Comparison of ENCODE assay signal across 11 mouse cellular contexts in the genomic region with DNA sequence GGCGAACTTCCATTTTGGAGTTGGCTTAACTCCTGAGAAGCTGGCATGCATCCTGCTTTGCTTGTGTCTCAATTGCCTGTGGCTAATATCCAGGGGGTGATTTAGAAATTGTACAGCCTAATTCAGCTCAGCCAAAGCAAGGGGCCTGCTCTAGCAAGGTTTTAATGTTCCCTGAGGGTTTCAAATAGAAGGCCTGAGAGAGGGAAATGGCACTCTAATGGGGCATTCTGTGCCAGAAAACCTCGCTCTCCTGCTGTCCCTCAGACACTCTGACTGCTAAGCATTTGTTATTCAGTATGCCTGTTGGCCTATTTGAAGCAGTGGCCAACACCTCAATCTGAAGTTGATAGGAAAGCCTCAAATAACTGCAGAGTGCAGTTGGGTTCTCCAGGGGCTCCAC.
A peak's percentile ranks its signal among the peaks of the same experiment; 100 is the strongest.
DNase-seq lines count a peak whose midpoint lies in the region; ATAC-seq and TF ChIP-seq lines count a peak whose summit lies in the region.
"Had no signal": no experiment of that assay in that cellular context is flagged by ENCODE, and none has a peak within 500 bp of the region (broad histone marks: within the 10 kb centered on the region; RNA-seq: fewer than 3 reads in every experiment).

No protein-coding gene starts in this region.

- no peak for TF ChIP-seq EP300 in stomach, postnatal 0 days (optimal IDR thresholded peaks at IDR 0.05)

- no peak for ATAC-seq in heart, embryonic 11.5 days (replicated peaks; ENCODE audit: insufficient number of reproducible peaks, low FRiP score, low TSS enrichment)
- ATAC-seq in stomach, postnatal 0 days (ENCODE audit: low FRiP score, low TSS enrichment), result no peak

- no peak for TF ChIP-seq POLR2A in lung, adult 2 months (IDR thresholded peaks at IDR 0.05; ENCODE audit: borderline replicate concordance, extremely low read depth, low read depth, low read length)

- no peak overlapping the region for H3K4me3 ChIP-seq in heart, embryonic 11.5 days (ENCODE audit: low read depth, low read length)
- H3K4me3 ChIP-seq in lung, adult 2 months (replicated peaks; ENCODE audit: extremely low read depth, low read depth, low read length), result no peak overlapping the region
- H3K4me3 ChIP-seq in stomach, postnatal 0 days (ENCODE audit: low read depth, low read length), result no peak overlapping the region
- H3K4me3 ChIP-seq: erythroblast, embryonic 14.5 days; liver, embryonic 13.5 days had no signal

- H3K36me3 ChIP-seq in heart, embryonic 11.5 days (ENCODE audit: control insufficient read depth, insufficient read depth, low read length), result no peaks in the 10 kb centered on the region
- no peaks in the 10 kb centered on the region for H3K36me3 ChIP-seq in stomach, postnatal 0 days (ENCODE audit: control insufficient read depth, insufficient read depth, low read length)
- H3K36me3 ChIP-seq: liver, embryonic 13.5 days had no signal

- no peaks in the 10 kb centered on the region for H3K4me1 ChIP-seq in heart, embryonic 11.5 days (ENCODE audit: control insufficient read depth, insufficient read depth, low read length)
- no peaks in the 10 kb centered on the region for H3K4me1 ChIP-seq in lung, adult 2 months (ENCODE audit: control insufficient read depth, insufficient read depth, low read length)
- H3K4me1 ChIP-seq in stomach, postnatal 0 days (replicated peaks; ENCODE audit: control insufficient read depth, insufficient read depth), result no peaks in the 10 kb centered on the region
- H3K4me1 ChIP-seq: liver, embryonic 13.5 days had no signal

- H3K27me3 ChIP-seq in heart, embryonic 11.5 days (ENCODE audit: control insufficient read depth, insufficient read depth, low read length), result no peaks in the 10 kb centered on the region
- H3K27me3 ChIP-seq in stomach, postnatal 0 days (ENCODE audit: control insufficient read depth, insufficient read depth, low read length), result no peaks in the 10 kb centered on the region
- H3K27me3 ChIP-seq: liver, embryonic 13.5 days had no signal

- H3K27ac ChIP-seq in heart, embryonic 11.5 days (ENCODE audit: low read depth, low read length), result no peak overlapping the region
- no peak overlapping the region for H3K27ac ChIP-seq in stomach, postnatal 0 days (replicated peaks)
- H3K27ac ChIP-seq: liver, embryonic 13.5 days had no signal

- peak; percentile 3 for DNase-seq in heart, postnatal 10 days
- DNase-seq in adrenal gland, postnatal 14 days, result peak; percentile 15
- DNase-seq in cerebellum, postnatal 14 days, result peak; percentile 58 to 68
- peak; percentile 3 to 24 for DNase-seq in left cerebral cortex, postnatal 25 days (ENCODE audit: low spot score in 2 of 2)
- DNase-seq in lung, adult 2 months, result no peak
- no peak for DNase-seq in stomach, postnatal 0 days (ENCODE audit: low spot score)
- DNase-seq in lung, postnatal 4 days, result no peak
- DNase-seq: kidney, adult 9 months; liver, embryonic 13.5 days had no signal

- WGBS in heart, embryonic 11.5 days (ENCODE audit: insufficient replicate concordance), result 66% methylated on average over 2 of the region's 2 CpGs
- WGBS in lung, adult 2 months, result 72% methylated on average over 2 of the region's 2 CpGs
- 66% methylated on average over 2 of the region's 2 CpGs for WGBS in stomach, postnatal 0 days

- H3K4me2 ChIP-seq in heart, embryonic 11.5 days, result no peak overlapping the region
- no peak overlapping the region for H3K4me2 ChIP-seq in stomach, postnatal 0 days (replicated peaks; ENCODE audit: low read depth)
- H3K4me2 ChIP-seq: liver, embryonic 13.5 days had no signal

- no peak for TF ChIP-seq CTCF in lung, adult 2 months (IDR thresholded peaks at IDR 0.05; ENCODE audit: insufficient read depth, low read length)
- TF ChIP-seq CTCF in stomach, postnatal 0 days (IDR thresholded peaks at IDR 0.05; ENCODE audit: low read depth), result no peak

- H3K9ac ChIP-seq in heart, embryonic 11.5 days (ENCODE audit: low read depth, low read length), result no peak overlapping the region
- H3K9ac ChIP-seq in stomach, postnatal 0 days (ENCODE audit: low read length), result no peak overlapping the region
- H3K9ac ChIP-seq: liver, embryonic 13.5 days had no signal

- intact Hi-C loops in heart, postnatal 10 days (cut with DNase I), result no loop called here
- intact Hi-C loops in left cerebral cortex, postnatal 25 days (cut with DNase I), result no loop called here

- no peaks in the 10 kb centered on the region for H3K9me3 ChIP-seq in heart, embryonic 11.5 days (replicated peaks; ENCODE audit: control insufficient read depth, low read length)
- no peaks in the 10 kb centered on the region for H3K9me3 ChIP-seq in stomach, postnatal 0 days (ENCODE audit: control insufficient read depth, low read length)
- H3K9me3 ChIP-seq: liver, embryonic 13.5 days had no signal

Comparison
In these comparisons a context has a peak if more than half of its experiments do, and no peak if none do; other contexts are left out.
1. DNase-seq: peak in heart, postnatal 10 days (2 of 2), adrenal gland, postnatal 14 days (single experiment), cerebellum, postnatal 14 days (2 of 2) and left cerebral cortex, postnatal 25 days (2 of 2); none in lung, adult 2 months (single experiment), stomach, postnatal 0 days (single experiment) and lung, postnatal 4 days (0 of 2).